Mouse (Mus musculus): ENCODE data around the gene Actn4.

GRCm38 (mm10) chr7:28929381-28929780, 32.8 kb downstream of the Actn4 start:
- TF ChIP-seq CTCF (IDR thresholded peaks at IDR 0.05; ENCODE audit: low read depth, low read length) (no peak), POLR2A (IDR thresholded peaks at IDR 0.05; ENCODE audit: extremely low read depth, insufficient read depth, low read length) (no peak)

Measured in liver, adult 2 months (tissue).